Mouse (Mus musculus): ENCODE results near the gene Cyp4b1. TPM values are rescaled to one million over a fixed set of nuclear protein-coding genes. Genes with fewer than 3 reads are reported as not detected.
A peak's percentile ranks its signal among the peaks of the same experiment; 100 is the strongest.
"Not testable (repeated sequence)": the region's sequence is repeated elsewhere in the genome, so short reads cannot be mapped to it uniquely, and the experiment has no call there.

Cyp4b1 gene
- 1 to 10 TPM; 2.7 to 2.9 TPM for total RNA-seq (2021)

GRCm38 (mm10) chr4:115647580-115647979, at the start of gene Cyp4b1:
Gene Cyp4b1, minus strand, starts transcription at chr4:115647723.
- DNase-seq (ENCODE audit: extremely low spot score in 1 of 2, low spot score in 2 of 2) = peak in 1 of 2 experiments; percentile 35
- intact Hi-C loops (cut with DNase I) = no loop called here

DNA sequence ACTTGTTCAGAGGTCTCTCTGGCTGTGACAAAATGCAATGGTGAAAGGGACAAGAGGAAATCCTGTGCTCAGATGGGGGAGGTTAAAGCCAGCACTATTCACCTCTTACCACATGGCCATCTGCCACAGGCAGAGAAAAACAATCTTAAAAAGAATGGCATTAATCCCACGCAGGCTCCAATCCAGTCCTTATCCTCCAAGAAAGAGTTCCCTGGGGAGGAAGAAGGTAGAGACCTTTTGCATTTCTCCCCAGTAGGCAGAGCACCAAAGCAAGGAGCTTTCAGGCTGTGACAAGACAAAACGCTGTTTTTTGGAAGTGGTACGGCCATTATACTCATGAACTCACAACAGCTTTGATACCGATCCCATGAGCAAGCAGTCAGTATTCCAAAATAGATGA, 38.8 kb upstream of the Cyp4b1 start:
- DNase-seq (ENCODE audit: extremely low spot score in 1 of 2, low spot score in 2 of 2) = no peak
- intact Hi-C loops (cut with DNase I) = no loop called here

DNA sequence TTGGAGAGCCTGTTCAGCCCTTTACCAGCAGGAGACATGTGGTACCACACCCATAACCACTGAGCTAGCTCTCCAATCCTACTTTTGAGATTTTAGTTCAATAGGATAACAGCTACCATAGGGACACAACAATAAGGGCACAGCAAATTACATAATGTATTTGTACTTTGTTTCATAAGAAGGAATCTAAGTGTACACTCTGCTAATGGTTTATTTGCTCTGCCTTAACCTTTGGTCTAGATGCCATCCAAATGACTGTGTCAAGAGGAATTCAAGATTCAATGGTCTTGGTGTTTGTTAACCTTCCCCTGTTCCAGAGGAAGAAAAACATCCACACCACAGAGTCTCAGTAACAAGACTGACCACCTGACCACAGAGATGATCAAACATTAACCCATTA, 11.7 kb upstream of the Cyp4b1 start:
- no peak for DNase-seq (ENCODE audit: extremely low spot score in 1 of 2, low spot score in 2 of 2)
- intact Hi-C loops (cut with DNase I) = no loop called here

DNA sequence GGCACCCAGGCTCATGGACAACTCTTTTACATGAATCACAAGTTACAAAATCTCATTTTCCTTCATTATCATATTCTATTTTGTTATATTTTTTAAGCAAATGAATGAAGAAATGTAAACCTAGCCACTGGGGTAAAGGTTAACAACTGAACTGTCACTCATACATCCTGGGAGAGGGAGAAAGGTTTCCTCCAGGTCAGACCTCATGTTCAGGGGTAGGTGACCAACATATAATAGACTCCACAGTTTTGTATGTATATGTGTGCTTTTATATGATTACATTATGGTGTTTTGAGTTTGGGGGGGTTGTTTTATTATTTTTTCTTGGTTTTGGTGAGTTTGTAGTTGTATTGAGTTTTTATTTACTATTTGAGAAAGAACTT, 10.3 kb upstream of the Cyp4b1 start:
- no peak for DNase-seq (ENCODE audit: extremely low spot score in 1 of 2, low spot score in 2 of 2)
- intact Hi-C loops (cut with DNase I) = no loop called here

DNA sequence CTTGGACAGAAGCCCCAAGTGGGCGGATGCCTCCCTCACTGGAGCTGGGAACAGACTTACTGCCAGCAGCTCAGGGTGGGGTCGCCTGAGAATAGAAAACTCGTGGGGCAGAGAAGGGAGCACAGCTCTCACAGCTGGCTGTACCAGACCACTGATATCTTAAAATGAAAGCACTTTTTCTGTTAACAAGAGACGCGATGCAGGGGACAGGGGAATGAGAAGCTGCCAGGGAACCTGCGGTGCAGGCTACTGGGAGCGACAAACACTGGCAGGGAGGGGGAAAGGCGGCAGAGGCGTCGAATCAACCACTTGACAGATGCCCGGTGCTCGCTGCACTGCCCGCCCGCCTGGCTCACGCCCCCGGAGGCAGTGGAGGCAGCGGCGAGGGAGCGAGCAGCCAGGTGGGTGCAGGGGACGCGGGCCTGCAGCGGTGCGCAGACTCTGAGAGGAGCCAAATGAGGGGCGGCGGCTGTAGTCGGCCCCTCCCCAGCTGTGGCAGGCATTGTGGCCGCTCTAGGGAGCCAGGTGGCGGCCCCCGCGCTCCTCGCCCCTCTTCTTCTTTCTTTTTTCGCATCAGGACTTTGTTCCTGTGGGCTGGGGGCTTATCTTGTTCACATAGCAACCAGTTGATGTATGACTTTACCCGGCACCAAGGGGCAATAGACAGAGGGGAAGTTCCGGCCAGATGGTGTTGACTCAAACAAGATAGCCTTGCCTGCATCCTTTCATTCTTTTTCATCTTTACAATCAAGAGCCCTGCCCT, 9.8 kb upstream of the Cyp4b1 start:
- peak in 1 of 2 experiments; percentile 62 for DNase-seq (ENCODE audit: extremely low spot score in 1 of 2, low spot score in 2 of 2)
- intact Hi-C loops (cut with DNase I) = no loop called here

GRCm38 (mm10) chr4:115656535-115656922, 9.0 kb upstream of the Cyp4b1 start:
- intact Hi-C loops (cut with DNase I) = not testable (repeated sequence)

GRCm38 (mm10) chr4:115655841-115656534, 8.5 kb upstream of the Cyp4b1 start:
- intact Hi-C loops (cut with DNase I); DNase-seq (ENCODE audit: extremely low spot score in 1 of 2, low spot score in 2 of 2): not testable (repeated sequence)

More at GRCm38 (mm10) chr4:115656535-115656922, 9.0 kb upstream of the Cyp4b1 start:
- DNase-seq (ENCODE audit: extremely low spot score in 1 of 2, low spot score in 2 of 2) = not testable (repeated sequence)

DNA sequence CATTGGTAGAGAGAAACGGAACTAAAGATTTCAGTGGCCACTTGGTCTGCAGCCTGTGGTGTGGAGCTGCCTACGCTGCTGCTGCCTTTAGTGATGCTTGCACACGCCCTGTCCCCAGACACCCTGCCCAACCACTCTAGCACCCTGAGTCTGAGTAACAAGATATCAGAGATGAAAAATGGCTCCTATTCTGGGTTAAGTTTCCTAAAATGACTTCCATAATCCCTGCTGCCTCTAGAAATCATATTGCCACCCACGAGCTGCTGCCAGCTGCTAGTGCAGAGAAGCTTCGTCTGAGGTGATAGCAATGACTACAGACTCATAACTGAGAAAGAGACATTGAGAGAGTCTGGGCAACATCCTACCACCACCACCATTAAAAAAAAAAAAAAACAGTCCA, 3.3 kb upstream of the Cyp4b1 start:
- no peak for DNase-seq (ENCODE audit: extremely low spot score in 1 of 2, low spot score in 2 of 2)
- intact Hi-C loops (cut with DNase I) = no loop called here

GRCm38 (mm10) chr4:115649344-115649743, 1.8 kb upstream of the Cyp4b1 start:
- DNase-seq (ENCODE audit: extremely low spot score in 1 of 2, low spot score in 2 of 2) = no peak
- intact Hi-C loops (cut with DNase I) = no loop called here

GRCm38 (mm10) chr4:115648752-115649151, 1.2 kb upstream of the Cyp4b1 start:
- intact Hi-C loops (cut with DNase I) = no loop called here

GRCm38 (mm10) chr4:115645371-115645770, 2.2 kb downstream of the Cyp4b1 start:
- intact Hi-C loops (cut with DNase I) = no loop called here
- DNase-seq (ENCODE audit: extremely low spot score in 1 of 2, low spot score in 2 of 2) = no peak

More at GRCm38 (mm10) chr4:115648752-115649151, 1.2 kb upstream of the Cyp4b1 start:
- DNase-seq (ENCODE audit: extremely low spot score in 1 of 2, low spot score in 2 of 2) = no peak

DNA sequence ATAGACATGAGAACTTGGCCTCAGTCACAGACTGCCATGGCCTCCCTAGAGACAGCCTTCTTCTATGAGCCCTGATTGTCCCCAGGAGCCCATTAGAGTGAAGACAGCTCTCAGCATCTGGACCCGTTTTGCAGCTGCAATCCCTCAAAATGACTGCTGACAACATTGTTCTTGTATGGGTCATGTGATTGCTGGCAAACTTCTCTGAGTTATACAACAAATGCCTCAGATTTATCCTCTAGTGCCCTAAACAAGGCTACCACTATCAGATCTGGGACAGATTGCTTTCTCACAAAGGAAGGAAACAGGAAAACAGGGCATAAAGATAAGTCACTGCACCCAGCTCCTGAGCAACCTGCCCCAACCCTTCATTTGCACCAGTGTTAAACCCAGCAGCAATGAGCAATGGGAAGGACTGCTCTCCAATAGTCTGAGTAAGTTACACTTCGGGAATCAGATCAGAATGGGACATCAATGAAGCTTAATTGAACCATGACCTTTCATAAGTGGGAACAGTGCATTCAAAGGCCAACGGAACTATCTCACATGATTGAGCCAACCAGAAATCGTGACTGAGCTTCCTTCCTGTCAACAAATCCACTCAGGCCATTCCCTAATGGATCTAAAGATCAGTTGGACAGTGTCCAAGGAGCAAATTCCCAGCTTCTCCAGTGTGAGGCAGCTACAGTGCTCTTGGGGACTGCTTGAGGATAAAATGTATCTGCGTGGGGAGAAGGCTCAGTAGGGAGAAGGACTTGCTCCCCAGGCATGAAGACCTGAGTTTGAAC, 4.4 kb downstream of the Cyp4b1 start:
- no peak for DNase-seq (ENCODE audit: extremely low spot score in 1 of 2, low spot score in 2 of 2)
- intact Hi-C loops (cut with DNase I) = no loop called here

DNA sequence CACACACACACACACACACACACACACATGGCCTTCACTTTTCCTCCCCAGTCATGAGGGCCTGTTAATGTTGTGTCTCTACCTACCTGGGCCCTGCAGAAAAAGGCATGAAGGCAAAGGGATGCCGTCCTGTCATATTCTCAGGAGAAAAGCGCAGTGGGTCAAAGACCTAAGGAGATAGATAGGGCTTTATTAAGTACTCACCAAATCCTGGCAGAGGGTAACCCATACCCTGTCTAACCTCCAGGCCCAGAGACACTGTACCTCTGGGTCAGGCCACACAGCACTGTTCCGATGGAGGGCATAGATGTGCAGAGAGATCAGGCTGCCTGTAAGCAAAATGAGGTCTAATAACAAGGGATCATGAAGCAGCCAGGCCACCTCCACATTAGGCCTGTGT, 22.0 kb downstream of the Cyp4b1 start:
- intact Hi-C loops (cut with DNase I); DNase-seq (ENCODE audit: extremely low spot score in 1 of 2, low spot score in 2 of 2): not testable (repeated sequence)

DNA sequence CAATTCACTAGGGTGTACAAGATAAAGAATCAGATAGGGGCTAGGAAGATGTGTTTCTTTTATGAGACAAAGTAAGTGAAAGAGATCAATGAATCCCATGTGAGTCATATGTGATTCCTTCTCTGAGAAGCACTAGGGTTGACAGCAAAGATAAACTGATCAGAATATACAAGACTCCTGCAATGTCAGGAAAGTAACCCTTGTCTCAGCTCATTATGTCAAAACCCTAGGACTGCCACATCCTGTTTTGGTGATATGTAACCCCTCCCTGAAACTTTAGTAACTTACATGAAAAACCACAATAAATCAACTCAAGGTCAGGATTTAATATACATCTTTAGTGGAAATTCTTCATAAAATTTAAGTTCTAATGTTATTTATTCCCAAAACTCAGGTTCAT, 33.5 kb downstream of the Cyp4b1 start:
- no peak for DNase-seq (ENCODE audit: extremely low spot score in 1 of 2, low spot score in 2 of 2)
- intact Hi-C loops (cut with DNase I) = no loop called here

- DNase-seq (ENCODE audit: extremely low spot score in 1 of 2, low spot score in 2 of 2); intact Hi-C loops (cut with DNase I): not testable (repeated sequence)
Measured at GRCm38 (mm10) chr4:115600611-115601010, 46.9 kb downstream of the Cyp4b1 start, which contains the start of gene Cyp4a32. Gene Cyp4a32, plus strand, starts transcription at chr4:115600969.

- intact Hi-C loops (cut with DNase I) = no loop called here
- DNase-seq (ENCODE audit: extremely low spot score in 1 of 2, low spot score in 2 of 2) = no peak
Measured at GRCm38 (mm10) chr4:115596824-115597336, 50.6 kb downstream of the Cyp4b1 start.

DNA sequence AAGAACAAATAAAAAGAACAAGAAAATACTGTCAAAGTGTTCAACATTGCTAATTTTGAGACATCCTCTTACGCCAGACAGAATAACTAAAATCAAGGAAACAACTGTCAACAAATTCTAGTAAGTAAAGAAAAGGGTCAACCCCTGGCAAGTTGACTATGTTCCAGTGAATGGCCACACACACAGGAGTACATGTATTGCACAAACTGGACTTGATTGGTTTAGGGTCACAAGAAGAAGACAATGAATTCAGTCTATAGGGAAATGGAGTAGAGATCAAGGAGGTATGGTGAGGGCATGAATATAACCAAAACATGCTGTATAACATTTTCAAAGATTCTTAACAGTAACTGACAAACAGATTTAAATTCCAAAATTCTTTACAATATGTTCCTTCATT, 51.2 kb downstream of the Cyp4b1 start:
- intact Hi-C loops (cut with DNase I) = no loop called here
- no peak for DNase-seq (ENCODE audit: extremely low spot score in 1 of 2, low spot score in 2 of 2)

GRCm38 (mm10) chr4:115583036-115583435, 64.5 kb downstream of the Cyp4b1 start:
- intact Hi-C loops (cut with DNase I) = no loop called here
- no peak for DNase-seq (ENCODE audit: extremely low spot score in 1 of 2, low spot score in 2 of 2)

DNA sequence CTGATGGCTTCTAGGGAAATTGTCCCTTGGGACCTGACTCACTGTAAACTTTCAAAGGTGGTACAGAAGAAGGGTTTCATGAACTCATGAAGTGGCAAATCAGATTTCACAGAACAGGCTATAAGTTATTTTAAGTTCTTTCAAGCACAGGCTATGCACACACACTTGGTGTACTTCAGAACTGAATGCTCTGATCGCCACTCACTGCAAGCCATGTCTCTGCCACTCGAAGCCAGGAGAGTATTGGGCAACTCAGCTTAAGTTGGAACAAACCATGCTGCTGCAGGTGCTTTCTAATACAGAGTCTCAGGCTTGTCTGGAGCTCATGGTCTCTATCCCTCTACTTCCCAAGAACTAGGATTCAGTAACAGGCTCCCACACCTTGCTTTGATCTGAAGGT, 71.7 kb downstream of the Cyp4b1 start:
- intact Hi-C loops (cut with DNase I) = no loop called here
- no peak for DNase-seq (ENCODE audit: extremely low spot score in 1 of 2, low spot score in 2 of 2)
